Mouse (Mus musculus): ENCODE measurements around the gene Irs3.

DNA sequence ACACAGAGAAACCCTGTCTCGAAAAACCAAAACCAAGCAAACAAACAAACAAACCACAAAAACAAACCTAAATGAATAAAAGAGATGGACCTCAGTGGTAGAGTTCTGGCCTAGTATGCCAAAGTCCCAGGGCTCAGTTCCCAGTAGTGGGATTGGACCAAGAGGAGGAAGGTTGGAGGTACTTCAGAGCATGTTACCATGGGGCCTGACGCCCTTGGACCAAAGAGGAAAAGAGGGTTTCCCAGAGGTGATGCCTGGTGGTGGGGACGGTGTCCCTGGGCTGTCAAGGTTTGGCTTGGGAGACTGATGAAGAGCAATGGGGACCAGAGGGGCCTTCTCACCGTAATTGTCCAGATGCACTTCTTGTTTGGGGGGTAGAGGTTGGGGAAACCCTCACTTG is 35.5 kb downstream of the Irs3 start:
- TF ChIP-seq CTCF (IDR thresholded peaks at IDR 0.05; ENCODE audit: extremely low read depth, insufficient read depth, insufficient read length, insufficient replicate concordance) (no peak), POLR2A (IDR thresholded peaks at IDR 0.05; ENCODE audit: low read depth, low read length) (no peak)
